Mouse (Mus musculus) T-helper 1 cell (primary cell): Measurements from ENCODE around the gene B3gat2.

Experiments
- in situ Hi-C: fragments of 300-600 bp; cut with MboI, MseI; formaldehyde crosslinking; loops from one replicate; pipeline ENCODE4 v1.15.1; 2025; ENCODE audit warnings: high pct_unique_total_duplicates

Gene B3gat2

DNA sequence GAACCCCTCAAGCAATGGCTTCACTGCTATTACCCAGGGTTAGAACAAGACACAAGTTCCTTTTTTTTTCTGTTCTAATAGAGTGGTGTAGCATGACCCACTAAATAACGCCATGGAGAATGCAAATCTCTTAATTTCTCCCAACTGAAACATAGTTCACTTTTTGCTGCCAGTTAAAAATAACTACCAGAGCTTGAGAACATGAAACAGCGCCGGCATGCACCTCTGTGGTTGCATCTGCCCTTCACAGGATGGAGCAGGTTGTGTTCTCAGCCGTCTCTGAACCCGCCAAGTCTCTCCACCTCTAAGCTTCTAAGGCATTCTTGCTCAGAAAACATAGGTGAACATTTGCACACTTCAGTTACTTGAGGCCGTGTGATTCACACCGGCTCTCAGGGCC is 72.7 kb downstream of the B3gat2 start:
- in situ Hi-C loops: no loop called here

DNA sequence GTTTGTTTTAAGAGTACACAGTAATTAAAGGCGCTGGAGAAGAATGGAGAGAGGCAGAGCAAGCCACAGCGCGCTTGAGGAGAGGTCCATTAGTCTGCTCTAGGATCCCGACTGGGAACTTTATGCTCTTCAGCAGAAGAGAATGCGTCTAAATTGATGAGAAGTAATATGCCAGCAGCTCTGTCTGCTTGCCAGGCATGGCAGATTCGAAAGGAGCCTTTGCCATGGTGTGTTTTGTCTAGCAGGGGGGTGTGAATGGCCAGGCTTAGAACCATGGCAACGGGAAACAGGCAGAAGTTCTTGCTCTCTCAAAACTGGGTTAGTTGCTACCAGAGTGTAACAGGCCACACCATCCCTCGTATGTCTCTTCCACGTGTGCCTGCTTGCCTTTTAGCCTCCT is 73.3 kb downstream of the B3gat2 start:
- in situ Hi-C loops: no loop called here

DNA sequence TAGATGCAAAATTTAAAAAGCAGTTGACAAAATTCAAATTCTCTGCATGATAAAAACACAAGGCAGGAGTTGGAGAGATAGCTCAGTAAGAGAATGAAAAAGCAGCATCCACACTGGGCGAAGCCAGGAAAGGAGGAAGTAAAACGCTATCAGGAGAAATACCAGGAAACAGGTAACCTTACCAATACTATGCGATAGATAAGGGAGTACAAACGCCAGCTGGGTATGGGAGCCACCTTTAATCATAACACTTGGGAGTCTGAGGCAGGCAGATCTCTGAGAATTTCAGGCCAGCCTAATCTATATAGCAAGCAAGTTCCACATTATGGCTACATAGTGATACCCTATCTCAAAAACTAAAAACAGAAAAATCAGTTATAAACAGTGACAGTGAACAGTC is 75.1 kb downstream of the B3gat2 start:
- in situ Hi-C loops: no loop called here

DNA sequence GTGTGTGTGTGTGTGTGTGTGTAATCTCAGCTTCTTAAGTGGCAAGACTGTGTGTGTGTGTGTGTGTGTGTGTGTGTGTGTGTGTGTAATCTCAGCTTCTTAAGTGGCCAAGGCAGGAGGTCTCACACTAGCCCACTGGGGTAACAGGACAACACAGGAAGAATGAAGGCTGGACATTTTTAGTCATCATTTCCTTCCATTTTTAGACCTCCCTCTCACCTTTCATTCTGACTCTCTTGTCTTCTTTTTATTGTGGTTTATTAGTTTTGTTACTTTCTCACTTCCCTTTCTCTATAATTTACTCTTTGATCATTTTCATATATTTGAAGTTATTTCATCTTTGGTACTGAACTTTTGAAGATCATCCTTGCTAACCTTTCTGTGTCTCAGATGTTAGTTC is 79.4 kb downstream of the B3gat2 start:
- in situ Hi-C loops: no loop called here

DNA sequence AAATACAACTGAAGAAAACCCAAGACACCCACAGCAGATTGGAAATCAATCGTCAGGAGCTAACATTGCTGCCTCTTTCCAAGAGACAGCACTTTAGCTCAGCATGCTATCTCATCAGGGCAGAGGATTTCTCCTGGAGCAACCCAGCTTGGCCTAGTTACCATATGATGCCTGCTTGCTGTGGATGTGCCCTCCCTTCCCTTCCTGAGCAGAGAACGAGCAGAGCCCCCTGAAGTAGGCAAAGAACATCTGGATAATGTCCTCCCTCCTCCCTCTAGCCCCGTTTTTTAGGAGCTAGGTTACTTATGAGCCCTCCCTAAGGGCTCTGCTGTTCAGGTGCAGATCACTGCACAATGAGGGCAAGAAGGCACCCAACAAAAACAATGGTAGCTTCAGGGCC is 81.1 kb downstream of the B3gat2 start:
- in situ Hi-C loops: no loop called here

DNA sequence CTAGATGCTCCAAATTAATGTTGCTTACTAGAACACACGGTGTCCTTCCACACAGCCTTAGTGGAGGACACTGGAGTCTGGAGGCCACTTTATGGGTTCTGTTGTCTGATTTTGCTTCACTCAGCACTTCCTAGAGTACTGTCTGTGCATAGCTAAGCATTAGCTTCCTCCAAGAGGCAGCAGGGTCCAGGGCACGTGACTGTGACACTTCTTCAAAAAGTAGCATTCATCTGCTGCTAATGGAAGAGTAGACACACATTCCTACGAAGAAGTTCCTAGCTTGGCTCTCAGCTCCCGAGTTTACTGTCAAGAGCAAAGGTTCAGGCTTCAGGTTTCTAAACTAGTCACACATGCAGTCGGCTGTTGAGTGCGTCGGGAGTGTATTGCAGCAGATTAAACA is 82.2 kb downstream of the B3gat2 start:
- in situ Hi-C loops: no loop called here

DNA sequence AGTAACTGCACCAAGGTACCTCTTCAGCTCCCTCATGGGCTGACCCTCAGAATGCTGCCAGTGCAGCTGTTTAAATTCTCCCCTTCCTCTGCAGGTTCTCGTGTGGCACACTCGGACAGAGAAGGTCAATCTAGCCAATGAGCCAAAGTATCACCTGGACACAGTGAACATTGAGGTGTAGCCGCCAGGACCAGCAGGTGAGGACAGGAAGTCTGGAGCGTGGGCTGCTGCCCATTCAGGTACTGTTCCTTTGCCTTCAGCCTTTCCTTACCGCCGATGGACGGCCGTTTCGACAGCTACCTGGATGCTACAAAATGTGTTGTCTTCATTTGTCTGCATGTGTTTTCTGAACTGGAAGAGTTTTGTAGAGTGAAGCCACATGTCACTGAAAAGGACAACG is 83.5 kb downstream of the B3gat2 start:
- in situ Hi-C loops: no loop called here

DNA sequence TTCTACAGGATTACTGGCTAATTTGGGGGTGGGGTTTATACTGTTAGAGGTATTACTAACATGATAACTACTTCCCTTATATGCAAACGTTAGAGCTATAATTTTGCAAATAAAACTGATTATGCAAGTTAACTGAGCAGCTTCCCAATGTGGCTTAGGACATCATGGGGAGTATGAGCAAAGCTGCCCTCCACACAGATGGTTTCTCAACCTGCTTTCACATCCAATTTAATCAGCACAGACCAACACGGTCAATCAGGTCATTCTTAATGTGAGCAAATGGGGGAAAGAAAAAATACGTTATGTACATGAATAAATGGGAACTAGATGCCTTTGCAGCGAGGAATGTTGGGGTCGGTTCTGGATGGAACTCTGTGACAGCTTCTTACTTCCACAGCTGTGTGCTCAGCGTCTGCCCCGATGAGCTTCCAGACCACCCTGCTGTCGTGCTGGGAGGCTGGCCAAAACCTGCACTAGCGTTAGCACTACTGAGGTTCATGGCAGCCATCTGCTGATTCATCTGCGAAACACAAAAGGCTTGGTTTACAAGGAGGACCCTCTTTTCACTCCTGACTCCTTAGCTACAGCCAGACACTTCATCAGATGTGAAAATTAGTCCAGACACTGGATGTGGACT is 84.6 kb downstream of the B3gat2 start:
- in situ Hi-C loops: no loop called here

DNA sequence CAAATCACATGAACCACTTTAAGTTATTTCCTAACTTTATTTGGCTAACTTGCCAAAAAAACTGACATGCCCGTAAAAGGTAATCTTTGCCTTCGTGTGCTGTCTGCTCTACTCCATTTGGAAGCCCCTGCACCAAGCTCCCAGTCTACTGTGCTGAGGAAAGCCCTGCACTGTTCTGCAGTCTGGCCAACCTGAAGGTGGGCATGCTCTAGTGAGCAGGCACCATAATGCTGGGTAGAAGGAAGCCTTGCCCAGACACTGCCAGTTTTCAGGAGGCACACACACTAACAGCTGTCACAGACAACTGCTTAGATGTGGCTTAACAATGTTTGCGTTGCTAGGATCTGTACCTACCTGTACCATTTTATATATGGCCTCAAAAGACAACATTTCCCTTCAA is 94.1 kb downstream of the B3gat2 start:
- in situ Hi-C loops: loop anchor here (10.0 kb wide), 1 partner anchor 1511 kb away; no protein-coding TSS in a partner anchor

DNA sequence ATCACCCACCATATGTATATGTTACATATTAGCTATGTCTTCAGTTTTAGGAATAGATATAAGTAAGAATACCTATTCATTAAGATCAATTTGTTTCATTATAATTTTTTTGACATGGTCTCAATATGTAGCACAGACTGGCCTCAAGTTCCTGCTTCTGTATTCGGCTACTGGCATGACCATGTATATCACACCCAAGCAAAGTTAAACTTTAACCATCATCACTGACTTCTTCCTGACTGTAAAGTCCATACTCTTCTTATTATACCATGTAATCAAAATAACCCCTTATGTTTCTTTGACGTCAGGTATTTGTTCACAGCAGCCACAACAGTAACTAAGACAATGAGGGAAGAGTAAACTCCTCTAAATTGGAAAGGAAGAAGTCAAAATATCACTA is 99.4 kb downstream of the B3gat2 start:
- in situ Hi-C loops: no loop called here

DNA sequence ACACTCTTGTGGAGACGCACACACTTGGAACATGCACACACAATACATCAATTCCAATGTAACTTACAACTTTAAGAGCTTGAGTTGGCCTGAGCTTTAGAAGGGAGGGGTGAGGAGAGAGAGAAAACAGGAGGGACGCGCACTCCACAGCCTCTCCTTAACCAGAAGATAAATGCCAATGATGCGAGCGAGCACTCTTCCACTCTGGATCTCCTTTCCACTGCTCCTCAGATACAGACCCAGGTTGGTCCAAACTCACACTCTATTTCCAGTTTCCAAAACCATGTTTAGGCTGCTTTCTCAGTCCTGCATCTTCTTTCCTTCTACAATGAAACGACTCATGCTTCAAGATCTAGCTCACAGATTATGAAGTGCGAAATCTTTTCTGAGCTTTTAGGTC is 104.0 kb downstream of the B3gat2 start:
- in situ Hi-C loops: no loop called here

DNA sequence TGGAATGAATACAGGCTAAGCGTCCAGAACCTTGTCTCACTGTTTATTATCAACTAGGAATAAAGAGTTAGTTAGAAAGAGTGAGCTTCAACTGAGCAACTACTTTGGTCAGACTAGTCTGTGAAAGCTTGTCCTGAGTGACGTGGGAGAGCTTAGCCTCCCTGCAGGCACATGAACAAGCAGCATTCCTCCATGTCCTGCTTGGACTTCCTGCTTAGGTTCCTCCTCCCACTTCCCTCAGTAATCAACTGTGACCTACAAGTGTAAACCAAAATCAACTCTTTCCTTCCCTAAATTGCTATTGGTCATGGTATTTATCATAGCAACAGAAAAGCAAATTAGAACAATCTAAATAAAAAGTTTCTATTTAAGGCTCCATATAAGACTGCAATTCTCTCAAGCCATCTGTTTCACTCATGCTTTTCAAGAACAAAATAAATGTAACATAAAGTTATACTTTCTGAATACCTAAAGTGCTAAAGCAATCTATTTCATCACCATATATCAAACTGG is 105.9 kb downstream of the B3gat2 start:
- in situ Hi-C loops: no loop called here

DNA sequence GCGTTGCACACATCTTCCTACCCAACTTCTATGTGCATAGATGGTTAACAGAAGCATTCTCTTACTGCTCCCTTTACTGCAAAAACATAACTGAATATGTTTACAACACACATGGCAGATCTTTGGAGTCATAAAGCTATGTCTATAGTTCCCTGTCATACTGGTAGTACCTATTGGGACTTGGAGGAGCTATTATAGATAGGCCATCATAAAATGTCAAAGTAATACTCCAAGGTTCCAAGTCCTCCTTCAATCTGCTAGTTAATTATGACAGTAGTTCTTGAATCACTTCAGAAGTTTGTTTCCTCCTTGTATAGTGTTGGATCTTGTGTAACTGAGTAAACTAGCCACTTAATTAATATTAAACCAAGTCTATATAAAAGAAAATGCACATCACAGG is 110.6 kb downstream of the B3gat2 start:
- in situ Hi-C loops: no loop called here

DNA sequence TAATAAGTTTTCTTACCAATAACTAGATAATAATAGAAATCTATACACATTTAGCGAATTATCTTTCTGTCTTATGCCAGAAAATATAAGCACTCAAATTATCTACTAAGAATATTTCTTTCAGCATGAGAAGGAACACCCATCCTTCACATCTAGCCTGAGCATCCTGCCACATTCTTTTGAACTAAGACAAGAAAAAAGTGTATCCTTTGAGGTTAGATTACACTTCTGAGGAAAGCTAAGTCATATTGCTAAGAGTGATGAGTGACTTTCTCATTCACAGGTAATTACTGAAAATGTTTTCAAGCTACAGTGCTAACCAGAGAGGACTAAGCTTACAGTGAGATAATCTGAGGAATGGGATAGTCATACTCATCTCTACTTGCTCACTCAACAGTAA is 121.1 kb downstream of the B3gat2 start:
- in situ Hi-C loops: no loop called here

DNA sequence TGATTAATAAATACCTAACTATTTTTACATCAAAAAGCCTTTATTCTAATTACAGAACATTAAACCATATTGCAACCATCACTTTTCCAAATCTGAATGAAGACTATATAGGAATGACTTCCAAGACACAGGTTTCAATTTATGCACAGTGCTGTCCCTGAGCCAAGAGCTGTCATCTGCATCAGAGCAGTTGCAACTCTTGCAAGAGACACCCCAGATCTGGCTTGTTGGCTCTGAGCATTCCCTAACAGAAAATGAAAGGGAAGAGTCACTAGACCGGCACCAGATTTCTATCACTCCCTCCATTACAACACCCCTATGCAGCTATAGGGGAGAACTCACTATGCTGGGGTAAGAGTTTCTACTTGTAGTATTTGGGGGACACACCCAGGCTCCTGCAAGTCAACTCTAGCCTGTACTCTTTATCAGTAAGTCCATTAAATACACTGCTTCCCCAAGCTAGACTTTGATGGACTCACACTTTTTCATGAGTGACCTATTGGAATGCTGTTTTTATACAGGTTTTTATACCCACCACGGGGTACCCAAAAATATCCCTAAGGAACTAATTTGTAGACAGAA is 122.6 kb downstream of the B3gat2 start:
- in situ Hi-C loops: no loop called here

DNA sequence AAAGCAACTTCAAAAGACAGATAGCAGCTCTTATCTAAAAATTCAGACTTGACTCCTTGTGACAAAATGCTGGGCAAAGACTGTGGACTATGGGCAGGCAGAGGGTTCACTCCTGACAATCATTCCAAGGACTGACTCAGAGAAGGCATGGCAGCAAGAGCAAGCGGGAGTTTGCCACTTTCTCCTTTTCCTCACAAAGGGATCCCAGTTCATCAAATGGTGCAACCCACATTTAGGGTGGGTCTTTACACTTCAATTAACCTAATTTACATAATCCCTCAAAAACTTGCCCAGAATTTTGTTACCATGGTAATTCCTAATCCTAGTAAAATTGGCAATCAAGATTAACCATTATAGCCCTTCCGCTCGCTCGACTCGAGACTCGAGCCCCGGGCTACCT is 123.4 kb downstream of the B3gat2 start:
- in situ Hi-C loops: no loop called here

DNA sequence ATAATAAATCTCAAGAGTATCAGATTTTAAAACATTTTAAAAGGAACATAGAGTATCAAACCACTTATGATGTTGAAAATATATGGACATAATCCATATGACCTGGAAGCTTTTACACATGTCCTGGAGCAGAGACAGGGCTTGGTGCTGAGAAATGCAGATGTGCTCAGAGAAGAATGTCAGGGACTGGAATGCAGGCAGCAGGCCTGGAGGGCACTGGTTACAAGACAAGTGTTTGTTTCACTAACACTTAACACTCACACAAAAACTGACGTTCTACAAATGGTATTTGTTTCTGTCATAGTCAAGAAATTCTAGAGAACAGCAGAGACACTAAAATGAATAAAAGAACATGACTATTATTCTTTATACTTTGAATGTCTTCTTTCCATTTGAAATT is 130.5 kb downstream of the B3gat2 start:
- in situ Hi-C loops: no loop called here
